Mouse (Mus musculus) lung, adult 10 weeks (tissue): ENCODE data around the gene Lpcat4. TPM values are rescaled to one million over a fixed set of nuclear protein-coding genes. Genes with fewer than 3 reads are reported as not detected.

ENCODE experiments used
- polyA plus RNA-seq: library from polyadenylated mRNA; stranded (reverse); fragments of 350-450 nt; fragmentation: Illumina TruSeq; extraction: RNeasy Lipid Tissue Mini Kit (QIAGEN cat#74804); gene quantifications from one replicate; pipeline ENCODE4 v1.2.3, GENCODE M21; 2014; ENCODE audit warnings: low read depth, low replicate concordance; ENCODE audit not compliant: insufficient read depth

Lpcat4 gene
- polyA plus RNA-seq, result 12.9 TPM

DNA sequence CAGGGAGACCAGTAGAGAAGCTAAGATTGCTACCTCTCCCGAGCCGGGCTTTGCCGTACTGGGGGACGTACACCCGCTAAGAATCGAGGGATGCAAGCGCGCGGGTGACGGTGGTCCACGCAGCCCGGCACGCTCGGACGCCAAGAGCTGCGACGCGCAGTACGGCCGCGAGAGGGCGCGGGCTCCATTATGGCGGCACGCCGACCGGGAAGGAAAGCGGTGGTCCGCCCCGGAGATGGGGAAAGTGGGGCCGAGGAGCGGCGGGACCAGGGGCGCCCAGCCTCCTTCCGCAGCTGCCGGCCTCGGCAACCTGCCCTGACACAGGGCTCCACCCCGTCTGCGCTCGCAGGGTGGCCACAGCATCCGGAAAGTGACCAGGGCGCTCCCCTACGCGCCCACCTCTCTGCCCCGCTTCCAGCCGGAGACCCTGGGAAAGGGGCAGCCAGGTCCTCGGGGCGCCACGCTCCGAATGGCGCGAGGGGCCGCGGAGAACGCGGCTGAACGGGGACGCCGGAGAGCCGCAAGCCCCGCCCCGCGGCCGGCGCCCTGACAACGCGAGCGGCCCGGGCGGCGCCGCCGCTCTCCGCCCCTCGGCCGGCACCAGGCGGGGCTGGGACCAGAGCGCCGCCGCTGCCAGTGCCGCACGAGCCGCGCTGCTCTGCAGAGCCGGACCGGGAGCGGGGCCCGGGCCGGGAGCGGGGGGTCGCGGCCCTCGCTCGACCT is at the start of gene Lpcat4:
Lpcat4 (plus strand) TSS at position 257 of the 723 bp plus-strand sequence.

DNA sequence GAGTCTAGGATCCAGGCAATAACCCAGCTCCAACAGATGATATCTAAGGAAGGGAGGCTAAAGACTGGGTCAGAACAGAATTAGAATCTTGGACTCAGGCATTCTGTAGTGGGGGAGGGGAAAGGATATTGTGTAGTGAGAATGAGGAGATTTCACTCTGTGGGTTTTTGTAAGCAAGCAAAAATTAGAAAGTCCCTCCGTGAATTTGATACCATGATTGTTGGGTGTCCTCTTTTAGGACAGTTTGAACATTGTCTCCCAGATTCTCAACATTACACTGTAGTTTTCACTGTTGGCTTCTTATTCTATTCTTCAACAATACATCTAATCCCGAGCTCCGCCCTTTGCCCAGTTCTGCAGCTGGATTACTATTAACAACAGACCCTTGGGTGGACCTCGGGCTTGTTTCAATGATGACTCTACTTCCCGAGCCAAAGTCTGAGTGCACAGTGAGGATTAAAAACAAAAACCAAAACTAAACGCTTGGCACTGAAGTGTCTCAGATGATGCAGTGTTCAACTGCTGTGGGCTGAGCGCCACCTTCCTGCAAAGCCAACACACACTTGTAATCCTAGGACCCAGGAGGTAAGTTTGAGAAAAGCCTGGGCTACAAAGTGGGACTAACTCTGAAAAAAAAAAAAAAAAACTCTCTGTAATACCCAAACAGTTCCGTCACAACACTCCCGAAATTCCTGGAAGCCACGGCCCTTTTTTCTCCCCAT is 20.1 kb downstream of the Lpcat4 start, which contains the start of gene Nutm1:
Nutm1 (minus strand) TSS at position 51 of the 722 bp plus-strand sequence.

GRCm38 (mm10) chr2:112261748-112262653 is 22.7 kb downstream of the Lpcat4 start, which contains the start of gene Nop10:
TSS of gene Nop10 (plus strand) at chr2:112261926.

DNA sequence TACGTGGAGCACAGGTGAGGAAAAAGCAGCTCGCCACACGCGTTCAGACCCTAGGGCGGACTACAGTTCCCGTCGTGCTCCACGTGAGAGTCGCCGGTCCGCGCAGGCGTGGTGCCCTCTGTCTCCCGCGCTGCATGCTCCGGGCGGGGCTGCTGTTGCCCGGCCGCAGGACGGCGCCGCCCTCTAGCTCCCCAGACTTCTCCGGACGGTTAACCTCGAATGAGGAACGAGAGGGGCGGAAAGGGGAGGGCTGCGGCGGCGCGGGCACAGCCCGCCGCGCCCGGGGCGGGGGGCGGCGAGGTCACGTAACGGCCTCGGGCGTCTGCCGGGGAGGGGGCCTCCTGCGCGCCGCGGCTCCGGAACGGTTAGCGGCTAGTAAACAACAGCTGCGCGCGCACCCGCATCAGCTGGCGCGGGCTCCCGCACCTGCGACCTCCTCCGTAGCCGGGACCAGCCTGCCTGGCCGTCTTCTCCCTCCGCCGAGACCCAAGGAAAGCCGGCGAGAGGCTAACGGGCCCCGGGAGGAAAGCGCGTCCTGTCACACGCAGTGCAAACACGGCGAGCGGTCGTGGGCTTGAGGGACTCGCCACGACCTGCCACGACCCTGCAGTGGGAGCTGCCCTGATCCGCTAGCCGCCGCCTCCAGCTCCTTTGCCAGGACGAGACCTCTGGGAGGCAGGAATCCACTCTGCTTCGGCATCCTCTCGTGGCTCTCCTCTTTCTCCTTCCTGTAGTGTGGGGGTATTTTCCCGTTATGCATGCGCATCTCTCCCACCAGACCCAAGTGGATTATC is 26.4 kb downstream of the Lpcat4 start, which contains the start of gene Slc12a6:
Slc12a6 (plus strand) TSS at position 378 of the 794 bp plus-strand sequence.

DNA sequence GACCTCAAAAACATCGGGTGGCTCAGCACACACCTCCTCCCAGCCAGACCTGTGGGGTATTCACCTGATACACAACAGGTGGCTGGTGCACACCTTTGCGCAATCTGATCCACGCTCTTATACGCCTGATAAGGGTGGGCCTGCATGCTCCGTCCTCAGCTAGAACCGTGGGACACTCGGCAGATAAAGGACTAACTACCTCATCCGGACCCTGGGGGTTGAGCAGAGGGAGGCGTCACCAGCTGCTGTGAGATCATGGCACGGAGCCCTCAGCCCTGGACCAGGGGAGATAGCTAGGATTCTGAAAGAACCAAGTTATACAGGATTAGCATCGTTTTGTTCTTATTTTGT is 26.9 kb downstream of the Lpcat4 start, which contains the start of gene Gm21985:
Gm21985 (plus strand) TSS at position 73 of the 351 bp plus-strand sequence.

Other genes with a start within 250 kb of the Lpcat4 start
- gene Olfr1309, start 249.2 kb upstream of the Lpcat4 start, polyA plus RNA-seq, result not detected
- gene Olfr1310, start 226.8 kb upstream of the Lpcat4 start, polyA plus RNA-seq, result not detected
- not detected for gene Olfr1311, start 215.1 kb upstream of the Lpcat4 start, polyA plus RNA-seq
- gene Olfr1312, start 189.2 kb upstream of the Lpcat4 start, polyA plus RNA-seq, result not detected
- not detected for gene Olfr1313, start 161.6 kb upstream of the Lpcat4 start, polyA plus RNA-seq
- gene Olfr1314, start 142.7 kb upstream of the Lpcat4 start, polyA plus RNA-seq, result not detected
- not detected for gene Olfr1315-ps1, start 124.0 kb upstream of the Lpcat4 start, polyA plus RNA-seq
- not detected for gene Olfr1316, start 104.5 kb upstream of the Lpcat4 start, polyA plus RNA-seq
- gene Olfr1317, start 99.1 kb upstream of the Lpcat4 start, polyA plus RNA-seq, result not detected
- gene Olfr1318, start 85.3 kb upstream of the Lpcat4 start, polyA plus RNA-seq, result not detected
- gene Nutm1, start 19.8 kb downstream of the Lpcat4 start, polyA plus RNA-seq, result not detected
- 89.4 TPM for gene Nop10, start 22.5 kb downstream of the Lpcat4 start, polyA plus RNA-seq
- 16.7 TPM for gene Slc12a6, start 26.4 kb downstream of the Lpcat4 start, polyA plus RNA-seq
- gene Gm21985, start 26.8 kb downstream of the Lpcat4 start, polyA plus RNA-seq, result not detected
- 93.4 TPM for gene Emc4, start 128.6 kb downstream of the Lpcat4 start, polyA plus RNA-seq
- 7.7 TPM for gene Katnbl1, start 139.7 kb downstream of the Lpcat4 start, polyA plus RNA-seq
- 22.4 TPM for gene Emc7, start 215.5 kb downstream of the Lpcat4 start, polyA plus RNA-seq
- gene Chrm5, start 241.3 kb downstream of the Lpcat4 start, polyA plus RNA-seq, result not detected